Mouse (Mus musculus): ENCODE data around the gene Casz1.

DNA sequence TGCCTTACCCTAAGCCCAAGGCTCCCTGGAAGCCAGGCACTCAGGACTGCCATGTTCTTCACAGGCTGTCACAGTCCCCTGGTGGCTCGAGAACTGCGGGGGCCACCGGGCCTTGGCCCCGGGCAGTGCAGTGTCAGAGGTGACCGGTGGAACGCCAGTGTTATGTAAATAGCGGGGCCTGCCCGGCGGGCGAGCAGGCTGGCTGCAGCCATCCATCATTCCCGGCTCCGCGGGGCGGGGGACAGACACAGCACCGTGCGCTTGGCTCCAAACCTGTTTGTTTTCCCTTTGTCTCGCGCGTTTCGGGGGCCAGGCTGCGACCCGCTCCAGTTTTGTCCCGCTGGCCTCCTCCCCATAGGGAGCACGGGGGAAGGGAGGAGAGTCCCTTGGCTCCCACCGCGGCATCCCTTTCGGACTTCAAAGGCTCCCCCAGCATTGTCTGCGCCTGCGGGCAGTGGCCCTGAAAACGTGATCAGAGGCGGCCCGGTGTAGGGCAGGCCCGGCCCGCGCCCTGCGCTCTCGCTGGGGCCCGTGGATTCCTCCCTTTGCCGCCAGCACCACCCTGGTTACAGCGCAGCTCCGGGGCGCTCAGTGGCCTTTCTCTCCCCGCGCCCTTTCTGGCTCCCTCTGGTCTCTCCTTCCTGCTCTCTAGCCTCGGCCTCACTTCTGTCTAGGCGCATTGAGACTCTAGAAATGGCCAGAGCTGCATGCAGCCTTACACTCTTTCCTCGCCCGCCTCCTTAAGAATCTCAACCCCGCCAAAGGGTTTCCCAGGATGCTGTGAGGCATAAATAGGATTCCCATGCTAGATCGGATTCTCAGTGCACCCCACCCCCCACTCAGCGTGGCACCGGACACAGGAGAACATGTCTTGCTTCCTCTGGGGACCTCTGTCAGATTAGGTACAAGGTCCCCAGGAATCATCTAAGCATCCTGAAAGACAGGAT is 86.9 kb downstream of the Casz1 start:
- no peak for TF ChIP-seq GATA1 (IDR thresholded peaks at IDR 0.05; ENCODE audit: borderline replicate concordance, low read length)
- TF ChIP-seq FLI1 (IDR thresholded peaks at IDR 0.05; ENCODE audit: low read length) = no peak
